Mouse (Mus musculus): ENCODE results near the gene Rere. TPM values are rescaled to one million over a fixed set of nuclear protein-coding genes. Genes with fewer than 3 reads are reported as not detected.

The Rere gene
- polyA plus RNA-seq, 1 experiment from 2014 or later, result 8.3 TPM

- H3K4me3 ChIP-seq (ENCODE audit: low read depth, low read length), result no peak overlapping the region
- peak; percentile 92 for DNase-seq (ENCODE audit: low spot score)
- 32% methylated on average over 20 of the region's 20 CpGs for WGBS
- peak; percentile 97 for TF ChIP-seq CTCF (IDR thresholded peaks at IDR 0.05; ENCODE audit: low read depth)
- no peak for TF ChIP-seq EP300 (optimal IDR thresholded peaks at IDR 0.05)
- no peaks in the 10 kb centered on the region for H3K27me3 ChIP-seq (ENCODE audit: control insufficient read depth, insufficient read depth, low read length)
- no peaks in the 10 kb centered on the region for H3K9me3 ChIP-seq (ENCODE audit: control insufficient read depth, low read length)
- no peak overlapping the region for H3K9ac ChIP-seq (ENCODE audit: low read length)
- H3K27ac ChIP-seq (replicated peaks), result no peak overlapping the region
- H3K4me1 ChIP-seq (replicated peaks; ENCODE audit: control insufficient read depth, insufficient read depth), result no peaks in the 10 kb centered on the region
- ATAC-seq (ENCODE audit: low FRiP score, low TSS enrichment), result peak; percentile 87
- H3K4me2 ChIP-seq (replicated peaks; ENCODE audit: low read depth), result no peak overlapping the region
- H3K36me3 ChIP-seq (ENCODE audit: control insufficient read depth, insufficient read depth, low read length), result no peaks in the 10 kb centered on the region
Observed at GRCm38 (mm10) chr4:150257252-150258204, 23.9 kb upstream of the Rere start.

- H3K9ac ChIP-seq (ENCODE audit: low read length), result no peak overlapping the region
- no peaks in the 10 kb centered on the region for H3K36me3 ChIP-seq (ENCODE audit: control insufficient read depth, insufficient read depth, low read length)
- H3K27me3 ChIP-seq (ENCODE audit: control insufficient read depth, insufficient read depth, low read length), result no peaks in the 10 kb centered on the region
- H3K4me1 ChIP-seq (replicated peaks; ENCODE audit: control insufficient read depth, insufficient read depth), result no peaks in the 10 kb centered on the region
- TF ChIP-seq EP300 (optimal IDR thresholded peaks at IDR 0.05) (no peak), CTCF (IDR thresholded peaks at IDR 0.05; ENCODE audit: low read depth) (no peak)
- no peak for DNase-seq (ENCODE audit: low spot score)
- no peak overlapping the region for H3K4me3 ChIP-seq (ENCODE audit: low read depth, low read length)
- WGBS, result 56% methylated on average over 14 of the region's 14 CpGs
- ATAC-seq (ENCODE audit: low FRiP score, low TSS enrichment), result no peak
- H3K27ac ChIP-seq (replicated peaks), result no peak overlapping the region
- no peak overlapping the region for H3K4me2 ChIP-seq (replicated peaks; ENCODE audit: low read depth)
- no peaks in the 10 kb centered on the region for H3K9me3 ChIP-seq (ENCODE audit: control insufficient read depth, low read length)
Observed at GRCm38 (mm10) chr4:150258388-150258787, 23.1 kb upstream of the Rere start.

- DNase-seq (ENCODE audit: low spot score) (no peak), ATAC-seq (ENCODE audit: low FRiP score, low TSS enrichment) (no peak)
- Histone ChIP-seq H3K36me3 (ENCODE audit: control insufficient read depth, insufficient read depth, low read length) (no peaks in the 10 kb centered on the region), H3K4me3 (ENCODE audit: low read depth, low read length) (no peak overlapping the region), H3K4me2 (replicated peaks; ENCODE audit: low read depth) (no peak overlapping the region), H3K9me3 (ENCODE audit: control insufficient read depth, low read length) (no peaks in the 10 kb centered on the region), H3K27ac (replicated peaks) (no peak overlapping the region), H3K9ac (ENCODE audit: low read length) (no peak overlapping the region), H3K27me3 (ENCODE audit: control insufficient read depth, insufficient read depth, low read length) (no peaks in the 10 kb centered on the region), H3K4me1 (replicated peaks; ENCODE audit: control insufficient read depth, insufficient read depth) (no peaks in the 10 kb centered on the region)
- 90% methylated on average over 7 of the region's 7 CpGs for WGBS
- TF ChIP-seq CTCF (IDR thresholded peaks at IDR 0.05; ENCODE audit: low read depth) (no peak), EP300 (optimal IDR thresholded peaks at IDR 0.05) (no peak)
Observed at GRCm38 (mm10) chr4:150259577-150259976, 21.9 kb upstream of the Rere start.

GRCm38 (mm10) chr4:150260111-150260510 lies 21.3 kb upstream of the Rere start:
- 58% methylated on average over 7 of the region's 7 CpGs for WGBS
- Histone ChIP-seq H3K4me2 (replicated peaks; ENCODE audit: low read depth) (no peak overlapping the region), H3K4me1 (replicated peaks; ENCODE audit: control insufficient read depth, insufficient read depth) (no peaks in the 10 kb centered on the region), H3K27me3 (ENCODE audit: control insufficient read depth, insufficient read depth, low read length) (no peaks in the 10 kb centered on the region), H3K4me3 (ENCODE audit: low read depth, low read length) (no peak overlapping the region), H3K9me3 (ENCODE audit: control insufficient read depth, low read length) (no peaks in the 10 kb centered on the region), H3K9ac (ENCODE audit: low read length) (no peak overlapping the region), H3K36me3 (ENCODE audit: control insufficient read depth, insufficient read depth, low read length) (no peaks in the 10 kb centered on the region), H3K27ac (replicated peaks) (no peak overlapping the region)
- TF ChIP-seq CTCF (IDR thresholded peaks at IDR 0.05; ENCODE audit: low read depth), result no peak
- no peak for TF ChIP-seq EP300 (optimal IDR thresholded peaks at IDR 0.05)
- DNase-seq (ENCODE audit: low spot score) (no peak), ATAC-seq (ENCODE audit: low FRiP score, low TSS enrichment) (no peak)

GRCm38 (mm10) chr4:150260745-150261144 lies 20.7 kb upstream of the Rere start:
- no peak overlapping the region for H3K4me2 ChIP-seq (replicated peaks; ENCODE audit: low read depth)
- ATAC-seq (ENCODE audit: low FRiP score, low TSS enrichment) (no peak), DNase-seq (ENCODE audit: low spot score) (peak; percentile 23)
- H3K4me1 ChIP-seq (replicated peaks; ENCODE audit: control insufficient read depth, insufficient read depth), result no peaks in the 10 kb centered on the region
- no peaks in the 10 kb centered on the region for H3K9me3 ChIP-seq (ENCODE audit: control insufficient read depth, low read length)
- 42% methylated on average over 6 of the region's 6 CpGs for WGBS
- no peak overlapping the region for H3K27ac ChIP-seq (replicated peaks)
- TF ChIP-seq EP300 (optimal IDR thresholded peaks at IDR 0.05) (no peak), CTCF (IDR thresholded peaks at IDR 0.05; ENCODE audit: low read depth) (peak; percentile 72)
- no peak overlapping the region for H3K9ac ChIP-seq (ENCODE audit: low read length)
- no peaks in the 10 kb centered on the region for H3K27me3 ChIP-seq (ENCODE audit: control insufficient read depth, insufficient read depth, low read length)
- H3K4me3 ChIP-seq (ENCODE audit: low read depth, low read length), result no peak overlapping the region
- H3K36me3 ChIP-seq (ENCODE audit: control insufficient read depth, insufficient read depth, low read length), result no peaks in the 10 kb centered on the region

- no peak for TF ChIP-seq CTCF (IDR thresholded peaks at IDR 0.05; ENCODE audit: low read depth)
- no peak for TF ChIP-seq EP300 (optimal IDR thresholded peaks at IDR 0.05)
- no peak overlapping the region for H3K9ac ChIP-seq (ENCODE audit: low read length)
- DNase-seq (ENCODE audit: low spot score) (no peak), ATAC-seq (ENCODE audit: low FRiP score, low TSS enrichment) (no peak)
- H3K27me3 ChIP-seq (ENCODE audit: control insufficient read depth, insufficient read depth, low read length), result no peaks in the 10 kb centered on the region
- H3K27ac ChIP-seq (replicated peaks), result no peak overlapping the region
- no peak overlapping the region for H3K4me2 ChIP-seq (replicated peaks; ENCODE audit: low read depth)
- H3K4me1 ChIP-seq (replicated peaks; ENCODE audit: control insufficient read depth, insufficient read depth), result no peaks in the 10 kb centered on the region
- H3K4me3 ChIP-seq (ENCODE audit: low read depth, low read length), result no peak overlapping the region
- 62% methylated on average over 8 of the region's 8 CpGs for WGBS
- H3K9me3 ChIP-seq (ENCODE audit: control insufficient read depth, low read length), result no peaks in the 10 kb centered on the region
- no peaks in the 10 kb centered on the region for H3K36me3 ChIP-seq (ENCODE audit: control insufficient read depth, insufficient read depth, low read length)
Observed at GRCm38 (mm10) chr4:150262301-150262700, 19.1 kb upstream of the Rere start.
